Mouse (Mus musculus) right cerebral cortex, postnatal 4 days (tissue): ENCODE measurements around the gene Bank1.

Experiments
- DNase-seq: peaks from one replicate; pipeline ENCODE4 v3.0.0-alpha.2; 2022

Bank1 gene

GRCm38 (mm10) chr3:136100292-136100691 is 225.6 kb downstream of the Bank1 start:
- no peak for DNase-seq

DNA sequence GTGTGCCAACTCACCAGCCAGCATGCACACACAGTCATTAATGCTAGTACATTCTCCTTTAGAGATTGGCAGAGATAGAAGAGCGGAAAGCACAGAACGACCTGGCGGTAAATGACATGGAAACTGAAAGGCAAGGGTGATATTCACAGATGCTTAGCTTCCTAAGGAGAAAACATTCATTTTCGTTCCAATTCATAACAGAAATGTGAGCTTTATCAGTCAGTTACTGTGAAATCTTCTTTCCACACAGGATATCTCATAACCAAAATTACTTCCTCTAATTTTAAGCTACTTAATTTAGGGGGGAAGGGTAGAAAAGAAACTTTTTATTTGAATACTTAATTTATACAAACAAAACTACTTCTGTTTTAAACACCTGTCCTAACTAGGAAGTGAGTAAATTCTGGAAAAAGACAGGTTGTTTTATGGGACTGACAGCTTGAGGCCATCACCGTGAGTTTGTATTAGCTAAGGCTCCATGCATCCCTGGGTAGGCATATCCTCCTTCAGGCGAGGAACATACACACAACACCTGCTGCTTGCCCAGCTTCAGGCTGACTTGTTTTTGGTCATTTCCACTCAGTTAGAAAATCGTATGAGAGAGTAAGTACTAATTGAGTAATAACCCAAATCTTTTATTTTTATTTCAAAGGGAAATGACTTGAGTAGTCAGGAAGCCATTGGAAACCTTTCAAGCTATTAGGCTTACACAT is 238.8 kb downstream of the Bank1 start:
- DNase-seq, result no peak

DNA sequence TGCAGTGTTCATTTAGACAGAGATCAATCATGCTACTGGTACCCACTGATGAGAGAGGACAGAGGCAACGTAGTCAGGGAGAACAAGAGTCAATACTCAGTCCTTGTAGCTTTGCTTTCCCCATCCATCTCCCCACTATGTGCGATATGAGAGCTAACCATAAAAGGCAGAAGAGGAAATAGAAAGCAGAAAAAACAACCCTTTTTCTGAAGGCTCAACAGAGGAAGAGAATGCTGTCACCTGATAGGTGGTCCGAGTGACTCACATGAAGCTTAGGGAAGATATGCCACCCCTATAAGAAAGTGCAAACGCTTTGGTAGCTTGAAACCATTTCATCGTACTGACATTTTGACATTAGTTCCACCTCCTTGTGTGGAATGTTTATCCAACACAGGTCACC is 239.4 kb downstream of the Bank1 start:
- DNase-seq, result no peak

GRCm38 (mm10) chr3:136085077-136085476 is 240.8 kb downstream of the Bank1 start:
- no peak for DNase-seq

DNA sequence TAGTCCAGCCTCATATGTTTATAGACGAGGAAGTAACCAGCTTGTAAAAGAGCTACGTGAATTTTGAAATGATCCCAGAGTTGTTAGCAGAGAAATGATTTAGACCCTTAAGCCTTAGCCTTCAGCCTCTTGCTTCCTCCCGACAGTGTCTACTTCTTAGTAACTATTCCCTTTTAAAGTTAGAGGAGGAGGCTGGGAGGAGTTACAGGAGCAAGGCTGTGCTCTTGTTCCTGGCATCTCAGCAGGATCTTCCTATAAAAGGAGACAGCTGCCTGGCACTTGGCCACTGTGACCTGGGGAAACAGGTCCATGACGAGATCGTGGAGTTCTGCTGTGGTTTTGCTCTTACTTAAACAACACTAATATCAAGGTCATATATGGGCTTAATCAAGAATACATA is 241.8 kb downstream of the Bank1 start:
- DNase-seq, result no peak

- DNase-seq, result no peak
Measured at GRCm38 (mm10) chr3:136081264-136081663, 244.6 kb downstream of the Bank1 start.

GRCm38 (mm10) chr3:136078535-136078934 is 247.3 kb downstream of the Bank1 start:
- no peak for DNase-seq

GRCm38 (mm10) chr3:136070394-136070793 is 255.5 kb downstream of the Bank1 start:
- DNase-seq, result no peak

DNA sequence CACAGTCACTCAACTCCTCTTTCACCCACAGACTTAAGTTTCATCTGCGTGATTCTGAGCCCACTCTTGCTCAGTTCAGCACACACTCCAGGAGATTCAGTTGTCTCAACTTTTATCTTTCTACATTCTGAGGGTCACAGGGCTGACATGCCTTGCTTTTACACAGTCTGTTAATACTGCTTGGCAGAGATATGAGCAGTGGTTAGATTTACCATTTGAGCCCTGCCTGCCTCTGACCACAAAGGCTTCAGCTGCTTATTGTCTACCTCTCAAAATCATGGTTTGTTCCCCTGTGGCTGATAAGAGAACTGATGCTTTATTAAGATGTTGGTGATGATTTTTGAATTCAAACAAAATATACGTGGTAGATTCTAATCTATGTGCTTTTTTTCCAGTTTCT is 264.0 kb downstream of the Bank1 start:
- DNase-seq, result no peak

DNA sequence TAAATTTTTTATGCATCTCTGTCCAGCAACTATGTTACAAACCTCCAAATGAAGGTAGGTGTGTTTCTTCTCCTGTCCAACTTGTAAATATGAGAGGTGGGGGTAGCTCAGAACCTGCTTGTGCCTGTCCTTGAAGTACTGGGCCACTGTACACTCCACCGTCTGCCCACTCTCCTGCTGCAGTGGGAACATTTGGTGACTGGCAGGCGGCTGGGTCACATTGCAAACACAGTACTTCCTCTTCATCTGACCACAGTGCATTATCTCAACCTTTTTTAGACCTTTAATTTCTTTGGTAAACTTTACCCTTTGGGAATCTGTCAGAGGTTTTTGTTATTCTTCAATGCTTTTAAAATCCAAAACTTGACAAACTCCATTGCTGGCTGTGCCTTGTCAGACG is 275.2 kb downstream of the Bank1 start:
- DNase-seq, result no peak

GRCm38 (mm10) chr3:136050215-136050614 is 275.7 kb downstream of the Bank1 start:
- no peak for DNase-seq

GRCm38 (mm10) chr3:136048026-136048425 is 277.8 kb downstream of the Bank1 start:
- DNase-seq, result no peak

GRCm38 (mm10) chr3:136045381-136045780 is 280.5 kb downstream of the Bank1 start:
- DNase-seq, result no peak

DNA sequence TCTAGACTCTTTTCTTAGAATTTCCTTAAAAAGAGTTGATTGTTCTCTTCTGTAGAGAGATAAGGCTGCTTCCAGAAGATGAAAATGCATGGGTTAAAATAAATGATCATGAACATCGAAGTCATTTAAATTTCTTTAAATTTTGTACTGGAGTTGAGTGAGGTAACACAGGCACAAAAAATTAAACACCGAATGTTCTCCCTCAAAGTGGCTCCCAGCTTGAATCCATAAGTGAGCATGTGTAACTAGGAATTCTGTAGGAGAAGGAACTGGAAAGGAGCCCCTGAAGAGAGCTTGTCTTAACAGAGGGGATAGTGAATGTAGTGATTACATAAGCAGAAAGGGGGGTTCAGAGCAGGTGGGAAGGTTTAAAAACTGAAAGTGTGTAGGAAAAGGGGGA is 285.8 kb downstream of the Bank1 start:
- no peak for DNase-seq

GRCm38 (mm10) chr3:136039446-136039845 is 286.4 kb downstream of the Bank1 start:
- DNase-seq, result no peak

- no peak for DNase-seq
Measured at GRCm38 (mm10) chr3:136037254-136037653, 288.6 kb downstream of the Bank1 start.

DNA sequence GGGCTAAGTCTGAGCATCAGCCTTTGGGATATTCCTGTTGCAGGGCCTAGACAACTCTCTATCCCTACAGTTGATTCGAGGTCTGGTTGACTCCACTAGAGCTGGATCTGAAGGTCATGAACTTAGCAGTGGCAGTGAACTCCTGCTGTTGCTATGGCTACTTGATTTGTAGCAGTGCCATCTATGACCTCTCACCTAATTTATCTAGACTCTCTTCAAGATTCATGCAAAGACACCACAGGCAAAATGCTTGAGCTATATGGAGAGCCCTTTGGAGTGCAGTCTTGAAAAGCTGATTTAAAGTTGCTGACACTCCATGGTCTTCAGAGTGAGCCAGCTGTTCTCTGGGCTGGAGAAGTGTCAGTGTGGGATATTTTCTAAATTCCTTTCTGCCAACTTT is 290.1 kb downstream of the Bank1 start:
- no peak for DNase-seq

GRCm38 (mm10) chr3:136024876-136025275 is 301.0 kb downstream of the Bank1 start:
- no peak for DNase-seq

DNA sequence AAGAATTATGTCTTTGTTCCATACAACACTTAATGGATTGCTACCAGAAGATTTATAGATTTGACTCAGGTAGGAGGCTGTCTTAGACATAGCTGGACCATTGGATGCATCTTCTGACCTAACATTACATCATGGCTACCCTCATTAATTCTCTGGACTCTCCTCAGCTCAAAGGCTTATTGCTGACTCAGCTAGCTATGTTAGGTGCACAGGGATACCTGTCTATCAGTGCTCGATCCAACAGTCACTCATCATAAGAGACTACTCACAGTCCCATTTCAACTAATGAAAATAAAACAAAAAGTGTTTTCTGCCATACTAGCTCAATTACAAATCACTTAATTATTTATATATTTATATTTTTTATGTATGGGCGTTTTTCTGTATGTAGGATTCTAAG is 308.3 kb downstream of the Bank1 start:
- DNase-seq, result no peak

DNA sequence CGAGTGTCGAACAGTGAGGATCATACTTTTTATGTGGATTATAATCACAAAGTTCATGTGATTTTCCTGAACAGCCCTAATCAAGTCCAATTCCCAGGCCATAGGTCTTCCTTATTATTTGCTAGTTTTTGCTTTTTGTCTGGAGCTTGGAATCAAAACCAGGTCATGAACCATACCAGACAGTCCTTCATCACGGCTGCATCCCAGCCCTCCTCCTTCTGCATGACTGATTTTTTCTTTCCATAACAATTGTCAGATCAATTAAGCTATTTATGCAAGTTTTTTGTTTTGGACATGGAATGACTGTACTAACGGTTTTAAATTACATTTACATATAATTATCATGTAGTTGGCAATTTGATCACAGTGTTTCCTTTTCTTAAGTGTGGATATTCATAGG is 315.2 kb downstream of the Bank1 start:
- no peak for DNase-seq

GRCm38 (mm10) chr3:136007846-136008245 is 318.0 kb downstream of the Bank1 start:
- DNase-seq, result peak; percentile 62

DNA sequence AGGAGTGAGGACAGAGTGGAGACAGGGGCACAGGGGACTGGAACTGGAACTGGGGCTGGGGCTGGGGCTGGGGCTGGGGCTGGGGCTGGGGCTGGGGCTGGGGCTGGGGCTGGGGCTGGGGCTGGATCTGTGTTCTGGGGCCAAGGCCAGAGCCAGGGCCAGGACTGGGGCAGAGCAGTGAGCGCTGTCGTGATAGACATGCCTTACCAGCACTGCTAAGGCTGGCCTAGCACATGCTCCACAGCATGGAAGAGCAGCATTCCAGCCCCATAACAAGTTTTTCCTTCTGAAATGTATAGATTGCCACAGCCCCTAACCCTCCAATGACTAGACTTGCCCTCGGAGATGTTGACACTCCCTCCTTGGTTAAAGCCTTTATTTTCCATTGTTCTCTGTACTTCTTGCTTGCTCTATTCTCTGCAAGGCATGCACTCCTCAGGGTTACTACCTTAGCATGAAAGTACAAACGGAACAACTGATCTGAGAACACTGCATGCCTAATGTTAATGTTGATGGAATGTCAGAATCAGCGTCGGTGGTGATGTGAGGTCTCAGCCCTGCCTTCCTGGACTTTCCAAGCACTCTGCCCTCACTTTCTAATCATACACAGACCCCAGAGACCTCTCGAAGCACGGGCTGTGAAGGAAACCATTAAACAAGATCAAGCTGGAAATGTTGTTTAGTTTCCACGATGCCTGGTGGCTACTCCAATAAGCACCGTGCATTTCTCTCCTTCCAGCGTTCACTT is 318.6 kb downstream of the Bank1 start:
- DNase-seq, result no peak
